Mouse (Mus musculus): Measurements from ENCODE around the gene Nnat. TPM values are rescaled to one million over a fixed set of nuclear protein-coding genes. Genes with fewer than 3 reads are reported as not detected.

The Nnat gene
- polyA plus RNA-seq, 1 experiment from 2014 or later = 71.8 TPM

DNA sequence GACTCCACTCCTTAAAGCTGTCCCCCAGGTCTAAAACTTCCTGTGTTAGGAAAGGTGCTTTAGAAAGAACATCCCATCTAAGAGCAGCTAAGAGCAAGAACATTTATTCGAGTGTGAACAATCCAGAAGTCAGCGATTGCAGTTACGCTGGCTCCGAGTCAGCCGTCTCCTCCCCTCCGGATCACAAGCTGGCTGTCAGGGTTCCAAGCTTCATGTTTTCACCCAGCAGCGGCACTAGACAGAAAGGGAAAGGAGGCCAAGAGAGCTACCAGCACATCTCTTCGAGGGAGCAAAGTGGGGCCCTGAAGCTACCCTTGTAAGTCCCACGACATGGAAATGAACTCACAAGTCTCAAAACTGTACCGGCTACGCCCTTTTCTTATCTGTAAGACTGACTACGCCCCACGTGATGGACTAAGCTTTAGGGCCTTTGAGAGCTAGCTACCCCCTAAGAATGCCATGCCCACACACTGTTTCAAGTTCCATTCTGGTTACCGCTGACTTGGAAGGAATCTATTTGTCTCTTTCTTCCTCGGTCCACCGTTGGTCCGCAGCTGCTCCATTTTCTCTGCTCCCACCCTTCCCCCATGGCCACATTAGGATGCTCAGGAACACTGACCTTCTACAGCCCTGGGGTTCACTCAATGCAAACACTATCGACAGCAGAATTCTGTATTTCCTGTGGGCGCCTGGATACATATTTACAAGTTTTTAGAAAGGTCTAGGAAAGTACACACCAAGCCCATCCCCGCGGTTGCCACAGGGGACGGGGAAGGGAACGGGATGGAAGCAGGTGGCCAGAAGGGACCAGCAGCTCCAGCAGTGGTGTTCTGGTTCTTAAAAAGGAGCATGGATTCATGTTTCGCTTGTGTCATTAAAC, 19.6 kb upstream of the Nnat start:
- WGBS = 74% methylated on average over 24 of the region's 24 CpGs
- no peaks in the 10 kb centered on the region for H3K9me3 ChIP-seq (ENCODE audit: control insufficient read depth, low read length)
- no peak overlapping the region for H3K9ac ChIP-seq (ENCODE audit: low read length)
- H3K27me3 ChIP-seq (ENCODE audit: control insufficient read depth, insufficient read depth, low read length) = no peaks in the 10 kb centered on the region
- no peak overlapping the region for H3K27ac ChIP-seq (replicated peaks in 1 of 2; ENCODE audit: control insufficient read depth in 1 of 2, insufficient read depth in 1 of 2, low read depth in 2 of 2, low read length in 2 of 2)
- no peak overlapping the region for H3K4me2 ChIP-seq (ENCODE audit: low read length)
- peaks cover 5 to 8% of the 10 kb centered on the region in 2 experiments; a peak in 3 of 4 replicates for H3K4me1 ChIP-seq (ENCODE audit: control insufficient read depth in 2 of 2, insufficient read depth in 2 of 2, low read length in 2 of 2)
- H3K4me3 ChIP-seq (ENCODE audit: control insufficient read depth in 1 of 2, insufficient read depth in 1 of 2, low read depth in 1 of 2, low read length in 2 of 2) = no peak overlapping the region
- no peak for ATAC-seq (ENCODE audit: insufficient number of reproducible peaks, insufficient read depth, low FRiP score, low read depth)
- peaks cover 38% of the 10 kb centered on the region for H3K36me3 ChIP-seq (ENCODE audit: control insufficient read depth, insufficient read depth, low read length)

GRCm38 (mm10) chr2:157540953-157541569, 18.8 kb upstream of the Nnat start:
- ATAC-seq (ENCODE audit: insufficient number of reproducible peaks, insufficient read depth, low FRiP score, low read depth) = no peak
- WGBS = 75% methylated on average over 9 of the region's 9 CpGs
- H3K9me3 ChIP-seq (ENCODE audit: control insufficient read depth, low read length) = no peaks in the 10 kb centered on the region

GRCm38 (mm10) chr2:157541631-157542030, 18.2 kb upstream of the Nnat start:
- Histone ChIP-seq H3K9ac (ENCODE audit: low read length) (no peak overlapping the region), H3K36me3 (ENCODE audit: control insufficient read depth, insufficient read depth, low read length) (peaks cover 50% of the 10 kb centered on the region), H3K4me3 (ENCODE audit: control insufficient read depth in 1 of 2, insufficient read depth in 1 of 2, low read depth in 1 of 2, low read length in 2 of 2) (no peak overlapping the region), H3K27me3 (ENCODE audit: control insufficient read depth, insufficient read depth, low read length) (no peaks in the 10 kb centered on the region), H3K4me2 (ENCODE audit: low read length) (no peak overlapping the region), H3K9me3 (ENCODE audit: control insufficient read depth, low read length) (no peaks in the 10 kb centered on the region), H3K4me1 (ENCODE audit: control insufficient read depth in 2 of 2, insufficient read depth in 2 of 2, low read length in 2 of 2) (peaks cover 2 to 4% of the 10 kb centered on the region in 2 experiments; a peak in 3 of 4 replicates), H3K27ac (replicated peaks in 1 of 2; ENCODE audit: control insufficient read depth in 1 of 2, insufficient read depth in 1 of 2, low read depth in 2 of 2, low read length in 2 of 2) (no peak overlapping the region)
- no peak for ATAC-seq (ENCODE audit: insufficient number of reproducible peaks, insufficient read depth, low FRiP score, low read depth)
- 81% methylated on average over 8 of the region's 8 CpGs for WGBS

More at GRCm38 (mm10) chr2:157540953-157541569, 18.8 kb upstream of the Nnat start:
- no peak overlapping the region for H3K9ac ChIP-seq (ENCODE audit: low read length)
- H3K36me3 ChIP-seq (ENCODE audit: control insufficient read depth, insufficient read depth, low read length) = peaks cover 44% of the 10 kb centered on the region
- H3K4me2 ChIP-seq (ENCODE audit: low read length) = no peak overlapping the region
- no peak overlapping the region for H3K4me3 ChIP-seq (ENCODE audit: control insufficient read depth in 1 of 2, insufficient read depth in 1 of 2, low read depth in 1 of 2, low read length in 2 of 2)
- H3K27me3 ChIP-seq (ENCODE audit: control insufficient read depth, insufficient read depth, low read length) = no peaks in the 10 kb centered on the region
- H3K27ac ChIP-seq (replicated peaks in 1 of 2; ENCODE audit: control insufficient read depth in 1 of 2, insufficient read depth in 1 of 2, low read depth in 2 of 2, low read length in 2 of 2) = no peak overlapping the region
- peaks cover 5 to 8% of the 10 kb centered on the region in 2 experiments; a peak in 3 of 4 replicates for H3K4me1 ChIP-seq (ENCODE audit: control insufficient read depth in 2 of 2, insufficient read depth in 2 of 2, low read length in 2 of 2)

DNA sequence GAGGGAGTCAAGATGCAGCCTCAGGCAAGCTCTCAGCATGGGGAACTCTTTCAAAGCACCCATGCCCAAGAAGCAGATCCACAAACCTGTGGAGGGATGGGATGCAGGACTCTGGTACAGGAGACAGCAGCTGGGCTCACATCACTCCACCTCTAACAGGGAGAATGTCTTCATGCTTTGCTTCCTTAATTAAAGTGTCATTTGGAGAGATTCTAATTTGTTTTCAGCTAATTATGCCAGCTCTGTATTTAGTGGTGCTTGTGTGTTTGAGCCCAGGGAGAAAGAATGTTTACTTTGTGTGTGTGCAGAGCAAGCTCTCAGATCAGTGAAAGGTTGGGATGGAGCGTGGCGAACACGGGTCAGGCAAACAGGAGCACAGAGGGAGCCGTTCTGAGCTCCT, 17.5 kb upstream of the Nnat start:
- H3K27me3 ChIP-seq (ENCODE audit: control insufficient read depth, insufficient read depth, low read length) = no peaks in the 10 kb centered on the region
- 80% methylated on average over 4 of the region's 4 CpGs for WGBS
- H3K9ac ChIP-seq (ENCODE audit: low read length) = no peak overlapping the region
- no peaks in the 10 kb centered on the region; a peak in 1 of 4 replicates for H3K4me1 ChIP-seq (ENCODE audit: control insufficient read depth in 2 of 2, insufficient read depth in 2 of 2, low read length in 2 of 2)
- H3K4me3 ChIP-seq (ENCODE audit: control insufficient read depth in 1 of 2, insufficient read depth in 1 of 2, low read depth in 1 of 2, low read length in 2 of 2) = no peak overlapping the region
- no peak for ATAC-seq (ENCODE audit: insufficient number of reproducible peaks, insufficient read depth, low FRiP score, low read depth)
- peaks cover 58% of the 10 kb centered on the region for H3K36me3 ChIP-seq (ENCODE audit: control insufficient read depth, insufficient read depth, low read length)
- H3K27ac ChIP-seq (replicated peaks in 1 of 2; ENCODE audit: control insufficient read depth in 1 of 2, insufficient read depth in 1 of 2, low read depth in 2 of 2, low read length in 2 of 2) = no peak overlapping the region
- no peak overlapping the region for H3K4me2 ChIP-seq (ENCODE audit: low read length)
- no peaks in the 10 kb centered on the region for H3K9me3 ChIP-seq (ENCODE audit: control insufficient read depth, low read length)

DNA sequence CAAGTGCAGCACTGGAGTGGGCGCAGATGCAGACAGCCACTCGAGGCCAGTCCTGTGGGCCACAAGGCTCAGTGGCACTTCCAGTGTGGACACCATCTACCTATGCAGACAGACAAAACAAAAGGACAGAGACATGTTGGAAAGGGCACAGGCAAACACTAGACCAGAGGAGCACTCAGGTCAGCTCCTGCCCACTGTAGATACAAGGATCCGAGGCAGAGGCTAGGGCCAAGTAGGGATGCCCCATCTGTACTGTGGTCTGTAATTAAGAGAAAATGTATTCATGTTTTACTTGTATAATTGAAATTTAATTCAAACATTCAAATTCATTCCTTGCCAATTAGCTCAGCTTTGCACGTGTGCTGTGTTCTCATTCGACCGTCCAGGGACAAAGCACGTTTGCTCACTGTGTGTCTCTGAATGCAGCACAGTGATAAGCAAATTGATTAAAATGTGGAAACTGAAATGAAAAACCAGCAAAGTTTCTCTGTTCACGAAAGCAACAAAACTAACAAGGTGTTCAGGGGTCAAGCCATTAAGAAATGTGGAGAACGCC, 15.5 kb upstream of the Nnat start:
- H3K27me3 ChIP-seq (ENCODE audit: control insufficient read depth, insufficient read depth, low read length) = no peaks in the 10 kb centered on the region
- no peaks in the 10 kb centered on the region for H3K9me3 ChIP-seq (ENCODE audit: control insufficient read depth, low read length)
- H3K4me2 ChIP-seq (ENCODE audit: low read length) = no peak overlapping the region
- H3K36me3 ChIP-seq (ENCODE audit: control insufficient read depth, insufficient read depth, low read length) = peaks cover 72% of the 10 kb centered on the region
- no peak for ATAC-seq (ENCODE audit: insufficient number of reproducible peaks, insufficient read depth, low FRiP score, low read depth)
- no peak overlapping the region for H3K27ac ChIP-seq (replicated peaks in 1 of 2; ENCODE audit: control insufficient read depth in 1 of 2, insufficient read depth in 1 of 2, low read depth in 2 of 2, low read length in 2 of 2)
- WGBS = 79% methylated on average over 9 of the region's 9 CpGs
- no peaks in the 10 kb centered on the region; a peak in 1 of 4 replicates for H3K4me1 ChIP-seq (ENCODE audit: control insufficient read depth in 2 of 2, insufficient read depth in 2 of 2, low read length in 2 of 2)
- no peak overlapping the region for H3K9ac ChIP-seq (ENCODE audit: low read length)
- H3K4me3 ChIP-seq (ENCODE audit: control insufficient read depth in 1 of 2, insufficient read depth in 1 of 2, low read depth in 1 of 2, low read length in 2 of 2) = no peak overlapping the region

- Histone ChIP-seq H3K9ac (ENCODE audit: low read length) (no peak overlapping the region), H3K27ac (replicated peaks in 1 of 2; ENCODE audit: control insufficient read depth in 1 of 2, insufficient read depth in 1 of 2, low read depth in 2 of 2, low read length in 2 of 2) (no peak overlapping the region), H3K4me2 (ENCODE audit: low read length) (no peak overlapping the region), H3K27me3 (ENCODE audit: control insufficient read depth, insufficient read depth, low read length) (no peaks in the 10 kb centered on the region), H3K4me1 (ENCODE audit: control insufficient read depth in 2 of 2, insufficient read depth in 2 of 2, low read length in 2 of 2) (no peaks in the 10 kb centered on the region), H3K4me3 (ENCODE audit: control insufficient read depth in 1 of 2, insufficient read depth in 1 of 2, low read depth in 1 of 2, low read length in 2 of 2) (no peak overlapping the region), H3K36me3 (ENCODE audit: control insufficient read depth, insufficient read depth, low read length) (peaks cover 65% of the 10 kb centered on the region), H3K9me3 (ENCODE audit: control insufficient read depth, low read length) (no peaks in the 10 kb centered on the region)
- no peak for ATAC-seq (ENCODE audit: insufficient number of reproducible peaks, insufficient read depth, low FRiP score, low read depth)
Measured at GRCm38 (mm10) chr2:157546686-157547085, 13.2 kb upstream of the Nnat start.

DNA sequence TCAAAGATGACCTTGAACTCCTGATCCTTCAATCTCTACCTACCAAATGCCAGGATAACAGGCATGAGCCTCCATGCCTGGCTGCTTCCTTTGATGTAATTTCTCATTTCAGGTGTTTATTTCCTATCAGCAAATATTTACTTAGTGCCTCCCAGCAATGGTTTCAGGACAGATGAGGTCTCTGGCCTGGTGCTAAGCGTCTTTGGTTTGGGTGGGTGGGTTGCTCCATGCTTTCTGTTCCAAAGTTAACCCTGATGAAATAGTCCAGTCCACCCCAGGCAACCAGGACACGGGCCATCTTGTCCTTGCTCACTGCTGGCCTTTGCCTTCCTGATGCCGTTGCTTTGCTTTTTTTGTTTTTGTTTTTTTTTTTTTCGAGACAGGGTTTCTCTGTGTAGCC, 9.6 kb upstream of the Nnat start:
- Histone ChIP-seq H3K9ac (ENCODE audit: low read length) (no peak overlapping the region), H3K4me1 (ENCODE audit: control insufficient read depth in 2 of 2, insufficient read depth in 2 of 2, low read length in 2 of 2) (peaks cover 17 to 21% of the 10 kb centered on the region in 2 experiments), H3K27ac (replicated peaks in 1 of 2; ENCODE audit: control insufficient read depth in 1 of 2, insufficient read depth in 1 of 2, low read depth in 2 of 2, low read length in 2 of 2) (no peak overlapping the region), H3K27me3 (ENCODE audit: control insufficient read depth, insufficient read depth, low read length) (no peaks in the 10 kb centered on the region), H3K36me3 (ENCODE audit: control insufficient read depth, insufficient read depth, low read length) (peaks cover 37% of the 10 kb centered on the region), H3K4me3 (ENCODE audit: control insufficient read depth in 1 of 2, insufficient read depth in 1 of 2, low read depth in 1 of 2, low read length in 2 of 2) (no peak overlapping the region), H3K9me3 (ENCODE audit: control insufficient read depth, low read length) (no peaks in the 10 kb centered on the region), H3K4me2 (ENCODE audit: low read length) (no peak overlapping the region)
- 84% methylated on average over 4 of the region's 4 CpGs for WGBS
- no peak for ATAC-seq (ENCODE audit: insufficient number of reproducible peaks, insufficient read depth, low FRiP score, low read depth)

Measured in heart, embryonic 14.5 days (tissue).